Mouse (Mus musculus): ENCODE data around the gene Spatc1l. TPM values are rescaled to one million over a fixed set of nuclear protein-coding genes. Genes with fewer than 3 reads are reported as not detected.

Spatc1l gene
- 0.44 and 0.46 TPM in 2 replicates for polyA plus RNA-seq (2012; rRNA removed)

DNA sequence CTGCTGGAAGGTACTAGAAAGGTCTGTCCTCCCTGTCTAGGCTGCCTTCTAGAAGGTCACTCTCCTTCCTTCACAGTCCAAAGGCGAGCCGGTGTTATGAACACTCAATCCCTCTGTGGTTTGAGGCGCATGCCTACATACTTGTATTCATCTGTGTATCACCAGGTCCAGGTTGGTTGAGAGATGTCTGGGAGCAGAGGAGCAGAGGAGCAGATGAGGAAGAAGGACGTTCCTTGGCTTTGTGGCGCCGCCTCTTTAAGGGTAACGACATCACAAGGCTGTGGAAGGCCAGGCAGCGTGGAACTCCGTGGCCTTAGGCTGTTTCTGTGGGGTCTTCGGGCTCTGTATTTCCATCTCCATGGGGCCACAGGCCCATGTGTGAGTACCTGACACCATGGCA lies at the start of gene Spatc1l:
TSS of gene Spatc1l (plus strand) at position 301 of the 400 bp plus-strand sequence.
- DNase-seq (ENCODE audit: extremely low spot score in 1 of 2, low spot score in 1 of 2) = no peak

DNA sequence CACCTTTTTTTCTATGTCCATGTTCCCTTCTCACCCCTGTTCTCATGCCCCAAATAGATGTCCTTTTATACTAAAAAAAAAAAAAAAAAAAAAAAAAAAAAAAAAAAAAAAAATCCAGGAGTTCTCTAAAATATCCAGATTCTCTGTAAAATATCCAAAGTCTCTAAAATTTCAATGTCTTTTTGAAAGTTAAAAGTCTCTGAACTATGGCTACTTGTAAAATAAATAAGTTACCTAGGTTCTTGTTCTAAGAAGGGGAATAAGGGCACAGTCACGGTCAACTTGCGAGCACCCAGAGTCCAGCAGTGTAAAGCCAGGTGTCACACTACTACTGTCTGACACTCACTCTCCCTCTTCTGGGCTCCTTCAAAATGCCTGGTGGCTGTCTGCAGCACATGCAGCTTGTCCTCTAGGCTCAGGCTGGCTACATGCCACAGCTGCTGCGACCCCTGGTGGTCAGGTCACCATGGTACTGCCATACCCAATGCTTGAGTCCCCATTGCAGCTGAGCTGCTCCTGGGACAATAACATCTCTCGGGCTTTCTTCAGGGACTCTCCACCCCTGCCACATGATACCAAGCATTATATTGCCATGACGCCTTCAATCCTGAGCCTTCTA lies 49.0 kb upstream of the Spatc1l start:
- peak in 1 of 2 experiments; percentile 50 for DNase-seq (ENCODE audit: extremely low spot score in 1 of 2, low spot score in 1 of 2)

DNA sequence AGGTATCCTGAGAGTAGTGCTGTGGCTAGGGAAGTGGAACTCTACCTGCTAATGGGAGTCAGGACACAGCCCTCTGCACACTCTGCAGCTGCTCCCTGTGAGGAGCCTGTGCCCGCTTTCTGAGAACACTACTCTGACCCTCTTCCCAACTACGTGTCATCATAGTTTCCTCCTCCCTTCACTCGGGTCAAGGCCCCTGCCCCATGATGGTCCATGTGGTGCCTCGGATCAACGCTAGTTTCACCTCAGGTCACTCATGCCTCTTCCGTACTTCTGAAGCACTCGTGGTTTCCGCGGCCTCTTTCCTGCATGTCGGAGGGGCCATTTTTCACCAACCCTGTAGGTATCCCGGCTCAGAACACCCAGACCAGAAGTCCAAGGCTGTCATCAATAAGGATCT lies 31.1 kb upstream of the Spatc1l start:
- DNase-seq (ENCODE audit: extremely low spot score in 1 of 2, low spot score in 1 of 2) = no peak

DNA sequence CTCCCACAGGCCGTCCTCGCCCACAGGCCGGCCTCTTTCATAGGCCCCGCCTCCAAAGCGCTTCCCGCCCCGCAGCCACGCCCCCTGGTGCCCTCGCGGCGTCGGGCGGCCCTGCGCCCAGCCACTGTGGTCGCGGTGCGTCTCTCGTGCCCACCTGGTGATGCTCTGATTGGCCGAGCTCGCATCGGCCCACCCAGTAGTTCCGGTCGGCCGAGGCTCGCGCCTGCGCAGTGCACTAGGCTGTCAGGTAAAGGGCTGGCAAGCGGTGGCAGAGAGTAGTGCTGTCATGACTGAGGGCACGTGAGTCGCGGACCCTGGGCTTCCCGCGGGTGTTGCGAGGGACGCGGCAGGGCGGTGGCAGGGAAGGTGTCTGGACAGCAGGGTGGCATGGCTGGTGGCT lies 30.7 kb upstream of the Spatc1l start, which contains the start of gene Lss:
TSS of gene Lss (plus strand) at position 214 of the 400 bp plus-strand sequence.
- peak; percentile 93 to 98 for DNase-seq (ENCODE audit: extremely low spot score in 1 of 2, low spot score in 1 of 2)

DNA sequence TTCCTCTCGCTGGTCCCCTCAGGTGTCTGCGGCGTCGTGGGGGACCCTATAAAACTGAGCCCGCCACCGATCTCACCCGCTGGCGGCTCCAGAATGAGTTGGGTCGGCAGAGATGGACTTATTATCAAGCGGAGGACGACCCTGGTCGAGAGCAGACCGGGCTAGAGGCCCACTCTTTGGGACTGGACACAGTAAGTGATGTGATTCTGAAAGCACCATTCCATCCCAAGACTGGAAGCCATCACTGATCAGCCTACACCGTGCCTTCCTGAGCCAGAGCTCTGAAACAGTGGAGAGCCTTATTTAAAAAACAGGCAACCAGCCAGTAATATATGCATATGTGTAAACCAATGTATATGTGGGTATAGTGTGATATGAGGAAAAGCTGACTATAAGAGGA lies 30.2 kb upstream of the Spatc1l start:
- no peak for DNase-seq (ENCODE audit: extremely low spot score in 1 of 2, low spot score in 1 of 2)

DNA sequence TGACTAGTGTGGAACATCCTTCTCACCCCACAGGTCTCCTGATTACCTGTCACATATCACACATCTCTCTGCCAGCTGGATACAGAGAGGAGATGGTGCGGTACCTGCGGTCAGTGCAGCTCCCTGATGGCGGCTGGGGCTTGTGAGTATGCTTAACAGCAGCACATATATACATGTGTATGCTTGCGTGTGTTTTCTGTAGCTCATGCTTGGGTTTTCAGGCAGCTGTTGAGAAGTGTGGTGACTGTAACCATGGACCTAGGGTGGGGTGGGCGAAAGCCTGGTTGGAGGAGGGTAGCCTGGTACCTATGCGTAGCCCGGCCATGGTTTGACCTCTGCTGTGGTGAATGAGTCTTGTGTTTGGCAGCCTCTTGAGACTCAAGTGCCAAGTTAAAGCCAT lies 26.5 kb upstream of the Spatc1l start:
- DNase-seq (ENCODE audit: extremely low spot score in 1 of 2, low spot score in 1 of 2) = no peak

DNA sequence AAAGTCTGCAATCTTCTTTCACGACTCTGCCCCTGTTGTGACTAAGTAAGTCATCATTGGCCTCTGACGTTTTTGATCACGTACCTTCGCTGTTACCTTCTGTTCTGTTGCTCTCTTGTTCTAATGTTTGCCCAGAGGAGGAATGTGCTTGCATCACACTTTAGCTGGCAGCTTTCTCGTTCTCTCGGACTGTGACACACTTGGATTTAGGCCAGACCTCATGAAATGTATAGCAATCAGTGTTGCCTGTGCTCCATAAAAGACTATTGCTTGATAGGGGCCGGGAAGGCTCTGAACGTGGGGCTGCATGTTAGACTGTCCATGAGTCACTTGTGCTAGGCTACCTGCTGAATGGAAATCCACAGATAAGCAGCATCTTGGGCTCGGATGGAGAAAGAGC lies 24.5 kb upstream of the Spatc1l start:
- DNase-seq (ENCODE audit: extremely low spot score in 1 of 2, low spot score in 1 of 2) = no peak

DNA sequence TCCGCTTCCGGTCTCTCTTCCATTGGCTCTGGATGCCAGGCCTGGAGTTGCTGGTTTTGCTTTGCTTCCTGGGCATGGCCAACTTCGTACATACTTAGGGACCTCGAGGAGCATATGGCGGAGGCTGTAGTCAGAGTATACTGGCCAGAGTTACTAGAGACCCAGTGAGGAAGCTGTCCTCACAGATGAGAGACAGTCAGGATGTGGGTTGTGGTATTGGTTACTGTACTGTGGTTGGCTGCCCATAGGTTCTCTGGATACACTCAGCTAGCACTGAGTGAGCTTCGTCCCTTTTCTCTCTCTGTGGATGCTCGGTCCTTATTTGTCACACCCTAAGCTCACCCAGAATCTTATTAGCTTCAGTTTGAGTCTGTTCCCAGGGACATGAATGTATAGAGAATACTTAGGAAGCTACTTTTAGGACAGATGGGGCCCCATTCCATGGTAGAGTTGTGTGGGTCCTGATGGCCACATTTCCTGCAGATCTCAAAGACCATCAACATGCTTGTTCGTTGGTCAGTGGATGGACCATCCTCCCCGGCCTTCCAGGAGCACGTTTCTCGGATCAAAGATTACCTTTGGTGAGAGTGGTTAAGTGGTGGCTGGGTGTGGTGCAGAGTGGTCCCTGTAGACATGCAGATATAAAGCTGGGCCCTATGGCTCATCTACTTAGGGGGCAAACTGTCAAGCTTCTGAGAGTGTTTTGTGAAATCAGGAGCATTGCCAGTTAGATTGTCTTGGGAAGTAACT lies 20.6 kb upstream of the Spatc1l start:
- no peak for DNase-seq (ENCODE audit: extremely low spot score in 1 of 2, low spot score in 1 of 2)

DNA sequence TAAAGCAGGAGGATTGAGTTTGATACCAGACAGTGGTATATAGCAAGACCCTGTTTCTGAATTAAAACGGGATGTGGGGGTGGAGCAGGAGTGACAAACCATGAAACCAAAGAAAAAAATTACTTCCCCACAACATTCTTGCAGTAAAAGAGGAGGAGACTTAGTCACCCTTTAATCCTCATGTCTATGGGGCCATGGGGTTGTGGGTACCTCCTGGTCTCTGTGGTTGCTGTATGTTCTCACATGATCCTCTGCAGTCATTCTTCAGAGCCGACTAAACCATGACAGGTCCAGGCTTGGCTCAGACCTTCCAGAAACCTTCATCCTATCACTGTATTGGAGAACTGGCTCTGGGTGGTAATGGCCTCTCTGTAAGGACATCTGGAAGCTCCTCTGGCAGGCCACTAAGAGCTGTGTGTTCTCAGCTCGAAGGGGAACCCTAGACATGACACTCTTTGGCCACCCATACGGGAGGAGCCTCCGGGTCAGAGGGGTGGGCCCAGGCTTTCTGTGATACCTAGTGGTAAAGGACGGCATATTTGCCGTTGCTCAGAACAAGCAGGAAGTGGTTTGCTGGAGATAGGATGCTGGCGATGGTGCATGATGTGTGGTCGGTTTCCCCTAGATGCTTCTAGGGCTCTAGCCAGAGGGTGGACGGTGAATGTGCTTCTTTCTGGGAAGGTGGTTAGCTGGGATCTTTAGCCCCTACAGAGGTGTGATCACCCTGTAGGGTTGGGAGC lies 19.3 kb upstream of the Spatc1l start:
- no peak for DNase-seq (ENCODE audit: extremely low spot score in 1 of 2, low spot score in 1 of 2)

DNA sequence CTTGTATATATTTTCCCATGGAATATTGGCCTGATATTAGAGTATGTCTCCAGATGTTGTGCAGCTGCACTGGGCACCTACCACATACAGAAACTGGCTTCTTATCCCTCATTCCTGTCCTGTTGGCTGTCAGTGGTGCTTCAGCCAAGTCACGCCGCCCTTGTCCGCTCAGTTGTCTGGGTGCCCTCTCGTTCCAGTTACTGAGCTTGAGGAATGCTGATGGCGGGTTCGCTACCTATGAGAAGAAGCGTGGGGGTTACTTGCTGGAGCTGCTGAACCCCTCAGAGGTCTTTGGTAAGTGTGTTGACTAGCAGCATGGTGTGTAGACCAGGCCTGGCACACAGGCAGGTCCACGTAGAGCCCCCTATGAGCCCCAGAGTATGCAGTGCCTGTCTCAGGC lies 15.5 kb upstream of the Spatc1l start:
- DNase-seq (ENCODE audit: extremely low spot score in 1 of 2, low spot score in 1 of 2) = no peak

DNA sequence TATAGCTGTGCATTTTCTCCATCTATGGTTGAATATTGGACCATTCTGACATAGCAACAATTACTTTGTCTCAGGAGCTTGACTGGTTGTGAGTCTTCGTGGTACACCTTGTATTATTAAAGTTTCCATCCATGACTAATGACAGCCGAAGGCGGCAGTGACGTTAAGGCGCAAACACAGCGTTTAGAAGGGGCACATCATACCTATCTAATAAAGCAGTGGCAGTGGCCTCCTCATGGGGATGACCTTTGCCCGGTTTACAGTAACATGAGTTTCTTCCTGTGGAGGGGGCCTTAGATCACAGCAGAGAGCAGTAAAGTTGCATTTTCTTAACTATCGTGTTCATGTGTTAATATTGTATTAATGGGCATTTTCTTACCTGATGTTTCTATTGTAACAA lies 13.9 kb upstream of the Spatc1l start:
- DNase-seq (ENCODE audit: extremely low spot score in 1 of 2, low spot score in 1 of 2) = no peak

DNA sequence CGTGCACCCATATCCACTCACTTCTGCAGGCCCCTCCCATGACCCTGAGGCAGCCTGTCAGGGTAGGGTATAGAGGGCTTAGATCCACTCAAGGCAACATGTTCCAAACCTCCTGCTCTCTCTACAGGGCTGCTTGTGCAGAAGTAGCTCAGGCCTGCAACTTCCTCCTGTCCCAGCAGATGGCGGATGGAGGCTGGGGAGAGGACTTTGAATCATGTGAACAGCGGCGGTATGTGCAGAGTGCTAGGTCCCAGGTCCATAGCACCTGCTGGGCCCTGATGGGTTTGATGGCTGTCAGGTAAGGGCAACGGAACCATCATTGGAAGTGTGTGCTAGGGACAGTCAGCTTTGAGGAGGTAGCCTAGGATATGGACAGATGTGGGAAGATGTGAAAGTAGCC lies 11.6 kb upstream of the Spatc1l start:
- peak in 1 of 2 experiments; percentile 20 for DNase-seq (ENCODE audit: extremely low spot score in 1 of 2, low spot score in 1 of 2)

DNA sequence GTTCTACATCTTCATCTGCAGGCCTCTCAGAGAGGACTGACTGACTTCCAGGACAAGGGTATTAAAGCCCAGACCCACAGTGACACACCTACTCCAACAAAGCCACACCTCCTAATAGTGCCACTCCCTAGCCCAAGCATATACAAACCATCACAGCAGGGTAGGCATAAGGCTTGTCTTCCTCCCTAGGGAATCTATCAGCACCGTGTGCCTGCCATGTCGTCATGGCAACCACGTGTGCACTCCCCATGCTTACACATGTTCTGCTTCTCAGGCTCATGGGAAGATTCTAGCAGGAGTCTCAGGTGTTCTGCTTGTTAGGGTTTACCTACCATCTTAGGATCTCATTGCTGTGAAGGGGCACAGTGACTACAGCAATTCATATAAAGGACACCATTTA lies 10.5 kb upstream of the Spatc1l start:
- DNase-seq (ENCODE audit: extremely low spot score in 1 of 2, low spot score in 1 of 2) = no peak

DNA sequence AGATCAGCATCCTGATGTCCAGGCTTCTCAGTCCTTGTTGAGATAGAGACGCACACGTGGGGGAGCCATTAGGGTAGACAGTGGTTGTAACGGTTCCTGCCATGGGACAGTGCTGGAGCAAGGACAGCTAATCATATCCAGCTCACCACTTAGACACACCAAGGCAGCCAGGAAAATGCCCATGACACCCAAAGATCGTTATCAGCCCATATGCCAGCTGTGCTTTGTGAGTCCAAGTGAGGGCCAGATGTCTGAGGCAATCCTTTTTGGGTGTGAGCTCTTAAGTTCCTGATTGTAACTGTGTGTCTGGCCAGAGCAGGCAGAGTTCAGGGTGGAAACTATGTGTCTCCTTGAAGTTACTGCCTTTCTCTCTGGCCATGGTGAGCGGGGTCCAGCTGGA lies 8.0 kb upstream of the Spatc1l start:
- DNase-seq (ENCODE audit: extremely low spot score in 1 of 2, low spot score in 1 of 2) = no peak

DNA sequence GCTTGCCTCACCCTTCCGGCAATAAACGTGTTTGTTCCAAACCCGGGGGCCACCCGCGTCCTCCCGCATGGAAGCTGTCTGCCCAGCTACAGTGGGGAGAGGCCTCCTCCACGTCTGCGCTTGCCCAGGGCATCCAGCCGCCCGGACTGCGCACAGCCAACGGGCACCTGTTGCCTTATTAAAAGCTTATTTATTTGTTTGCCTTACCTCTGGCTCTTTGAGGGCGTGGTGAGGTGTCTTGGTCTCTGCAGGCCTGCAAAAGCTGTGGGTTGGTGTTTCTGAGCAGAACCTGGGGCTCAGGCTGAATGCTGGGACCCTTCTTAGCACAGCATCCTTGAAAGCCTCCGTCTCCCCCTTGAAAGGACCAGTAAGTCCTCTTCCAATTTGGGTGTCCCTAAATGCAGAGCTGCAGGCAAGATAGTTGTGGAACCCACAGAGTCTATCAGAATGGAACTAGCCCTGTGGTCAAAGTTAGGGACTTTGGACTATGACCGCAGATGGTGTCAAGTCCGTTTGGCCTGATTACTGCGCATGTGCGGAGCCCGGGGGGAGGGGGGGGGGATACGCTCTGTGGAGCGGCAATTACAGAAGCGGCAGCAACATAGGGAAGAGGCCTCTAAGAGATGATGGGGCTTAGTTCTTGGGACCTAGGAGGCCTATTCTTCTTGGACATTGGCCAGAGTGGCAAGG lies 8.1 kb downstream of the Spatc1l start:
- no peak for DNase-seq (ENCODE audit: extremely low spot score in 1 of 2, low spot score in 1 of 2)

DNA sequence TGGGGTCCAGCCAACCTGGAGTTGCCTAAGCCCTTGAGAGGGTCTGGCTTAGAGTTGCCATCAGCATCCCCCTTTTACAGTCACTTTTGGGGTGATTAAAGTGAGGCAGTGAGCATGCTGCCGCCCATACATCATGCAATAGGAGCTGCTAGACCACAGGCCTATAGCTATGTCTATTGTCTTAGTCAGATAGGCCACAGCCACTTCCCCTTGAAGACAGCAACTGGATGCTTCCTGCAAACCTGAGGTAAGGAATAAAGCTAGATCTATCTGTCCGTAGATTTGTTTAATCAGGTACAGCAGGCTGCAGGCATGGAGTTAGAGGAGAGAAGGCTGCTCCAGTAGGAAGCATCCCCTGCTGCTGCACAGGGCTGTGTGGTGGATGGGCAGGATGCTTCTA lies 9.0 kb downstream of the Spatc1l start:
- DNase-seq (ENCODE audit: extremely low spot score in 1 of 2, low spot score in 1 of 2) = no peak

DNA sequence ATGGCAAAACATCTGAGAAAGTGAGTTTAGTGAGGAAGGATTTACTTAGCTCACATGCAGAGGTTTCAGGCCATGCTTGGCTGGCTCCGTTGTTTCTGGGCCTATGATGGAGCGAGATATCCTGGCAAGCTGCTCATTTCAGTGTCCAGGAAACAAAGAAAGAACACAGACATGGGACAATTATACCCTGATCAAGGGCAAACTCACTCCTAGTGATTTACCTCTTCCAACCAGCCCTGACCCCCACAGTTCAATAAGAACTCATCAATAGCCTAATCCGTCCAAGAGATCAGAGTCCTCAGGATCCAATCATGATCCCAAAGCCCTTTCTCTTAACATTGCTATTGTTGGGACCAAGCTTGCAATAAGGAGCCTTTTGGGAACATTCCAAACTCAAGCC lies 10.1 kb downstream of the Spatc1l start:
- DNase-seq (ENCODE audit: extremely low spot score in 1 of 2, low spot score in 1 of 2) = no peak

DNA sequence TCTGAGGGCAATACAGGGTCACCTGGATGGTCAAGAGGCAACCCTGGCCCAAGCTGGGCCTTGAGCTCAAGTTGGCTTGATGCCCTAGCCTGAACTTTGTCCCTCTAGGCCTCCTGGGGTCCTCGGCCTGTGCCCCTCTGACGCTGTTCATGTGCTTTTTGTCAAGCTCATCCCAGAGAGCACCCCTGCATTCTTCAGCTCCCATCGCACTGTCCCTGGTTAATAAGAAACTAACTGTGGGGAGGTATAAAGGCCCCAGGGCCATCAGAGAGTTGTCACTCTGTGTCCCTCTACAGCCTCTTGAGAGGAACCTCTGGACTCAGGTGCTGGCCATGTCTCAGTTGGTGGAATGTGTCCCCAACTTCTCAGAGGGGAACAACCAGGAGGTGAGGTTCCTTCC lies 13.3 kb downstream of the Spatc1l start, which contains the start of gene Ftcd:
TSS of gene Ftcd (plus strand) at position 275 of the 400 bp plus-strand sequence.
- DNase-seq (ENCODE audit: extremely low spot score in 1 of 2, low spot score in 1 of 2) = no peak

DNA sequence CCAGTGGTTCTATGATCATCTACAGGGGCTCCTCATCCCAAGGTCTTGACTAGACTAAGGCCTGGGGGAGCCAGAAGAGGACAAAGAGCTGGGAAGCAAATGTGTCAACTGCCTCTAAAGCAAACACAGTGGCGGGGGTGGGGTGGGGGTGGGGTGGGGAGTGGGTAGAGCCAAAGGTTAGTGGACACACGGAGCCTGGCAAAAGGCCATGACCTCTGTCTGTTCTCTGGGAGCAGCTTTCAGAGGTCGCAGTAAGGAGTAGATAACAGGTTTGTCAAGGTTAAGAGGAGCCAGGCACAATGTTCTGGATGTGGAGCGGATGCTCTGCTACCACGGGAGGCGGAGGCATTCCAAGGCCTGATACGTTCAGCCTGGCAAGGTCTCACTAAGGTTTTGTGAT lies 14.8 kb downstream of the Spatc1l start:
- no peak for DNase-seq (ENCODE audit: extremely low spot score in 1 of 2, low spot score in 1 of 2)

DNA sequence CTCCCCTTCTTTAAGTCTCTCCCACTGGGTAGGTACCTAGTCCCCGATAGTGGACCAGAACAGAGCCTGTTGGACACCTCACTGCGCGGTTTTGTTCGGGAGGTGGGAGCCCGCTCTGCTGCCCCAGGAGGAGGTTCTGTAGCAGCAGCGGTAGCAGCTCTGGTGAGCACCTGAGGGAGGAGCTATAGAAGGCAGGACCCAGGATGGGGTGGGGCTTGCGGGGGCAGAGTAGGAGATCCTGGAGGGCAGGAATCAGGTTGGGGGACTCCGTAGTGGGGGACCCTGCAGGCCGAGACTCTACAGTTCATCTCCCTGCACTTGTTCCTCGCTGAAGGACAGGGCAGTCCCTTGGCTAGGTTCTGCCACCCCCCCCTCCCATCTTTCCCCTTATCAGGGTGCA lies 22.1 kb downstream of the Spatc1l start:
- no peak for DNase-seq (ENCODE audit: extremely low spot score in 1 of 2, low spot score in 1 of 2)

DNA sequence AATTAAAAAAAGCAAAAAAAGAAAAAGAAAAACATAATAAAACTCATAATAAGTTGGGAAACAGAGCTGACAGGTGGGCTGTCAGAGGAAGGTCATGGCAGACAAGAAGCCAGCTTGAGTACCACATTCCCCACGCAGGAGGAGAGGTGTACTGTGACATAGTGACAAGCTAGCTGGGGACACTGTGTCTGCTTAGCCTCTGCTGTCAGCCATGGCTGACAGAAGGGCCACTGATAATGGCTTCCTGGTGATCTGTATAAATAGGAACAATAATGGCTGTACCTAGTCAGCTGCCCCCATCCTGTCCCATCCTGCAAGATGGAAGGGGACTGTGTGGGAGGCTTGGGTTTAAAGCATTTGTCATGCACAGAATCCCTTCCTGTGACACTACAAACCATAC lies 24.1 kb downstream of the Spatc1l start:
- DNase-seq (ENCODE audit: extremely low spot score in 1 of 2, low spot score in 1 of 2) = no peak
